Mouse (Mus musculus): ENCODE data around the gene Mfsd10. TPM values are rescaled to one million over a fixed set of nuclear protein-coding genes. Genes with fewer than 3 reads are reported as not detected.
"Not testable (repeated sequence)": the region's sequence is repeated elsewhere in the genome, so short reads cannot be mapped to it uniquely, and the experiment has no call there.

Mfsd10 gene
- polyA plus RNA-seq, 1 experiment from 2014 or later: 87.7 TPM

DNA sequence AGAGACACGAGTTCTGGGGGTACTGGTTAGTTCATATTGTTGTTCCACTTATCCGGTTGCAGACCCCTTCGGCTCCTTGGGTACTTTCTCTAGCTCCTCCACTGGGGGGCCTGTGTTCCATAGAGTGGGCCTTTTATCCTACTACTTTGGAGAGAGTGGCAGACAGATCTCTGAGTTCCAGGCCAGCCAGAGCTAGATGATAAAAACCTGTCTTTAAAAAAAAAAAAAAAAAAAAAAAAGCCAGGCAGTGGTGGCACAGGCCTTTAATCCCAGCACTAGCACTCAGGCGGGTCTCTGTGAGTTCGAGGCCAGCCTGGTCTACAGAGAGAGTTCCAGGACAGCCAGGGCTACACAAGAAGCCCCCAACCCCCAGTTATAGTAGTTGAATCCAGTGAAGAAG lies 44.8 kb downstream of the Mfsd10 start:
- H3K4me2 ChIP-seq (ENCODE audit: low read depth, low read length, severe bottlenecking); H3K27me3 ChIP-seq (ENCODE audit: control insufficient read depth, insufficient read depth, low read length); H3K4me3 ChIP-seq (ENCODE audit: low read depth, low read length); H3K9me3 ChIP-seq (ENCODE audit: control insufficient read depth, low read length); H3K36me3 ChIP-seq (ENCODE audit: control insufficient read depth, insufficient read depth, low read length); H3K4me1 ChIP-seq (replicated peaks; ENCODE audit: control insufficient read depth, insufficient read depth, low read length); H3K9ac ChIP-seq (ENCODE audit: low read length); DNase-seq (ENCODE audit: low spot score); ATAC-seq (replicated peaks; ENCODE audit: low FRiP score): not testable (repeated sequence)
- 56% methylated on average over 5 of the region's 5 CpGs for WGBS
- H3K27ac ChIP-seq (ENCODE audit: low read depth, low read length): peak overlapping the region; percentile 65

- 9% methylated on average over 5 of the region's 5 CpGs for WGBS
- peak; percentile 80 for ATAC-seq (replicated peaks; ENCODE audit: low FRiP score)
These were observed 45.5 kb downstream of the Mfsd10 start for GRCm38 (mm10) chr5:34591388-34592004.

DNA sequence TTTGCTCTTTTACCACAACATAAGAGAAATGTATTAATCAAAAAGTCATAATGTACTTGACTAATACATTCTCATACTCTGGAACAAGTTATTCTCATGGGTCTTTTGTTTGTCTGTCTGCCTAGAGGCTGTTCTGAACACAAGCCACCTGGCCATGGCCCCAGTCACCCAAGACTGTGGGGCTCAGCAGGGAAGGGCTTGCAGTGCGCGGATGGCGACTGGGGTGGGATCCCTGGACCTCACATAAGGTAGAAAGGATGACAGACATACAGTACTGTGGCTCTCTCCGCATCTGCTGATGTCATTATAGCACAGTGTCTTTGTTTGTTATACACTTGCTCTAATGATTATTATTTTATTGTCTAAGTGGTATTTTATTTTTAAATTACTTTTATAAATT lies 46.3 kb downstream of the Mfsd10 start:
- 23% methylated on average over 4 of the region's 4 CpGs for WGBS

More at GRCm38 (mm10) chr5:34591388-34592004, 45.5 kb downstream of the Mfsd10 start:
- H3K4me2 ChIP-seq (ENCODE audit: low read depth, low read length, severe bottlenecking): no peak overlapping the region
- H3K27me3 ChIP-seq (ENCODE audit: control insufficient read depth, insufficient read depth, low read length): no peaks in the 10 kb centered on the region
- H3K9ac ChIP-seq (ENCODE audit: low read length): no peak overlapping the region
- peaks cover 8% of the 10 kb centered on the region for H3K4me1 ChIP-seq (replicated peaks; ENCODE audit: control insufficient read depth, insufficient read depth, low read length)
- DNase-seq (ENCODE audit: low spot score): peak; percentile 60
- H3K4me3 ChIP-seq (ENCODE audit: low read depth, low read length): no peak overlapping the region
- no peaks in the 10 kb centered on the region for H3K36me3 ChIP-seq (ENCODE audit: control insufficient read depth, insufficient read depth, low read length)
- no peaks in the 10 kb centered on the region for H3K9me3 ChIP-seq (ENCODE audit: control insufficient read depth, low read length)
- peak overlapping the region; percentile 54 for H3K27ac ChIP-seq (ENCODE audit: low read depth, low read length)

DNA sequence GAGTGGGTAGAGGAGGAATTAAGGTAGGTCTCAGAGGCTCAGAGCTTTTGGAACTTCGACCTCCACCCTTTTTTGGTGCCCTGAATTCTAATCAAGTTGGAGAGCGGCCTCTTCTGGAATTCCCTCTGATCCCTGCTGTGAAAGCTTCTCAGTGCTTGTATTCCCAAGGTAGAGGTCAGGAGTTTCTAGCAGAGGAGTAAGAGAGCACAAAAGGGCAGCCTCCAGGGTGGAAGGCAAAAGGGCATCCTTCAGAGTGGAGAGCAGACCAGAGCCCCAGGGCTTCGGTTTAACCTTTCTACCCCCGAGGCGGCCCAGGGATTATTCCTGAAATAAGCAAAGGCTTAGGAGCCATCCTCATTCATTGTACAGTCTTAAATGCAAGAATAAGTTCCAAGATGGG lies 47.0 kb downstream of the Mfsd10 start:
- Histone ChIP-seq H3K27ac (ENCODE audit: low read depth, low read length) (no peak overlapping the region; the same call in 1 of the 2 replicates), H3K4me3 (ENCODE audit: low read depth, low read length) (no peak overlapping the region), H3K36me3 (ENCODE audit: control insufficient read depth, insufficient read depth, low read length) (no peaks in the 10 kb centered on the region), H3K9me3 (ENCODE audit: control insufficient read depth, low read length) (no peaks in the 10 kb centered on the region), H3K9ac (ENCODE audit: low read length) (no peak overlapping the region), H3K4me1 (replicated peaks; ENCODE audit: control insufficient read depth, insufficient read depth, low read length) (peaks cover 8% of the 10 kb centered on the region), H3K27me3 (ENCODE audit: control insufficient read depth, insufficient read depth, low read length) (no peaks in the 10 kb centered on the region), H3K4me2 (ENCODE audit: low read depth, low read length, severe bottlenecking) (no peak overlapping the region)
- no peak for DNase-seq (ENCODE audit: low spot score)
- WGBS: 3% methylated on average over 5 of the region's 5 CpGs
- ATAC-seq (replicated peaks; ENCODE audit: low FRiP score): no peak

More for the DNA sequence above, 46.3 kb downstream of the Mfsd10 start:
- Histone ChIP-seq H3K4me1 (replicated peaks; ENCODE audit: control insufficient read depth, insufficient read depth, low read length) (peaks cover 8% of the 10 kb centered on the region), H3K4me3 (ENCODE audit: low read depth, low read length) (no peak overlapping the region), H3K27ac (ENCODE audit: low read depth, low read length) (peak overlapping the region; percentile 73), H3K4me2 (ENCODE audit: low read depth, low read length, severe bottlenecking) (no peak overlapping the region), H3K9me3 (ENCODE audit: control insufficient read depth, low read length) (no peaks in the 10 kb centered on the region), H3K36me3 (ENCODE audit: control insufficient read depth, insufficient read depth, low read length) (no peaks in the 10 kb centered on the region), H3K9ac (ENCODE audit: low read length) (no peak overlapping the region), H3K27me3 (ENCODE audit: control insufficient read depth, insufficient read depth, low read length) (no peaks in the 10 kb centered on the region)
- ATAC-seq (replicated peaks; ENCODE audit: low FRiP score) (peak; percentile 60; the same call in 1 of the 2 replicates), DNase-seq (ENCODE audit: low spot score) (no peak)

- H3K36me3 ChIP-seq (ENCODE audit: control insufficient read depth, insufficient read depth, low read length): no peaks in the 10 kb centered on the region
- H3K9me3 ChIP-seq (ENCODE audit: control insufficient read depth, low read length): no peaks in the 10 kb centered on the region
- H3K9ac ChIP-seq (ENCODE audit: low read length): no peak overlapping the region
- 70% methylated on average over 5 of the region's 5 CpGs for WGBS
- no peaks in the 10 kb centered on the region for H3K27me3 ChIP-seq (ENCODE audit: control insufficient read depth, insufficient read depth, low read length)
- ATAC-seq (replicated peaks; ENCODE audit: low FRiP score) (no peak), DNase-seq (ENCODE audit: low spot score) (no peak)
- no peak overlapping the region for H3K4me2 ChIP-seq (ENCODE audit: low read depth, low read length, severe bottlenecking)
- no peak overlapping the region for H3K4me3 ChIP-seq (ENCODE audit: low read depth, low read length)
- H3K27ac ChIP-seq (ENCODE audit: low read depth, low read length): no peak overlapping the region
- peaks cover 8% of the 10 kb centered on the region for H3K4me1 ChIP-seq (replicated peaks; ENCODE audit: control insufficient read depth, insufficient read depth, low read length)
These were observed 49.1 kb downstream of the Mfsd10 start for GRCm38 (mm10) chr5:34587881-34588280.

DNA sequence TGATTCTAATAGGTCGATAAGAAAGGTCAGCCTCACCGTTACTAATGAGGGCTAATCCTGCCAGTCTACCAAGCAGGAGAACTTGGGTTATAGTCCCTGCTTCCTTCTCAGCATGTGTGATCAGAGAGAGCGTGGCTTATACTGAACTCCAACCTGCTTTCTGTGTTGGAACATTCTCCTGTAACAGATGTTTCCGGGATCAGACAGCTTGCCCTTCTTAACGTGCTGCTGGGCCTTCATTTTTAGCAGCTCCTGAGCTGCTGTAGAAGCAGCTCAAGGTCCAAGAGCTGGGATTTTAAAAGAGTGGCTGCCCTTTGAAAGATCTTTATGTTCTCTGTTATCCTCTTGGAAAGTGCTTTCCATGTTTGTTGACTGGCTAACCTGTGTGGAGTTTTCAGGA lies 51.8 kb downstream of the Mfsd10 start:
- Histone ChIP-seq H3K9ac (ENCODE audit: low read length) (no peak overlapping the region), H3K4me2 (ENCODE audit: low read depth, low read length, severe bottlenecking) (no peak overlapping the region), H3K4me3 (ENCODE audit: low read depth, low read length) (no peak overlapping the region), H3K36me3 (ENCODE audit: control insufficient read depth, insufficient read depth, low read length) (no peaks in the 10 kb centered on the region), H3K4me1 (replicated peaks; ENCODE audit: control insufficient read depth, insufficient read depth, low read length) (peaks cover 5% of the 10 kb centered on the region), H3K9me3 (ENCODE audit: control insufficient read depth, low read length) (no peaks in the 10 kb centered on the region), H3K27me3 (ENCODE audit: control insufficient read depth, insufficient read depth, low read length) (no peaks in the 10 kb centered on the region), H3K27ac (ENCODE audit: low read depth, low read length) (no peak overlapping the region)
- DNase-seq (ENCODE audit: low spot score) (no peak), ATAC-seq (replicated peaks; ENCODE audit: low FRiP score) (no peak)
- 64% methylated on average over 5 of the region's 5 CpGs for WGBS

Other genes with a start within 250 kb of the Mfsd10 start
- gene Tnip2, start 123.2 kb downstream of the Mfsd10 start, polyA plus RNA-seq (2014; fragmentation: Nextera tagmentation; extraction: Ambion mirVana): 5.3 and 5.6 TPM in 2 replicates
- gene Sh3bp2, start 111.4 kb downstream of the Mfsd10 start, polyA plus RNA-seq (2014; fragmentation: Nextera tagmentation; extraction: Ambion mirVana): 10.4 and 10.7 TPM in 2 replicates
- gene Add1, start 63.5 kb downstream of the Mfsd10 start, polyA plus RNA-seq (2014; fragmentation: Nextera tagmentation; extraction: Ambion mirVana): 202 and 238 TPM in 2 replicates
- 33.1 and 33.6 TPM in 2 replicates for gene Nop14, start 22.9 kb upstream of the Mfsd10 start, polyA plus RNA-seq (2014; fragmentation: Nextera tagmentation; extraction: Ambion mirVana)
- 1.8 and 2.5 TPM in 2 replicates for gene Grk4, start 23.2 kb upstream of the Mfsd10 start, polyA plus RNA-seq (2014; fragmentation: Nextera tagmentation; extraction: Ambion mirVana)
- 21.2 and 22.4 TPM in 2 replicates for gene Htt, start 124.5 kb upstream of the Mfsd10 start, polyA plus RNA-seq (2014; fragmentation: Nextera tagmentation; extraction: Ambion mirVana)

Data from forebrain, embryonic 11.5 days (tissue).